Mouse (Mus musculus): ENCODE results near the gene Gm49450. TPM values are rescaled to one million over a fixed set of nuclear protein-coding genes. Genes with fewer than 3 reads are reported as not detected.
"Not testable (repeated sequence)": the region's sequence is repeated elsewhere in the genome, so short reads cannot be mapped to it uniquely, and the experiment has no call there.

Gm49450 gene
- polyA plus RNA-seq, 1 experiment from 2014 or later, result not detected

GRCm38 (mm10) chr15:98982100-98982499, 28.7 kb upstream of the Gm49450 start:
- WGBS, result 61% methylated on average over 6 of the region's 6 CpGs
- Histone ChIP-seq H3K4me1 (replicated peaks) (peaks cover 69% of the 10 kb centered on the region), H3K36me3 (no peaks in the 10 kb centered on the region), H3K27me3 (no peaks in the 10 kb centered on the region), H3K9ac (no peak overlapping the region), H3K4me2 (peak overlapping the region; percentile 9; the same call in 1 of the 2 replicates), H3K9me3 (no peaks in the 10 kb centered on the region), H3K4me3 (no peak overlapping the region), H3K27ac (peak overlapping the region; percentile 99)
- ATAC-seq (ENCODE audit: low FRiP score), result no peak

GRCm38 (mm10) chr15:98980012-98980614, 26.8 kb upstream of the Gm49450 start:
- Histone ChIP-seq H3K9me3 (no peaks in the 10 kb centered on the region), H3K4me3 (no peak overlapping the region), H3K4me1 (replicated peaks) (peaks cover 62% of the 10 kb centered on the region), H3K9ac (peak overlapping the region; percentile 46), H3K4me2 (no peak overlapping the region), H3K27me3 (no peaks in the 10 kb centered on the region), H3K36me3 (no peaks in the 10 kb centered on the region), H3K27ac (peak overlapping the region; percentile 96)
- 50% methylated on average over 7 of the region's 7 CpGs for WGBS
- no peak for ATAC-seq (ENCODE audit: low FRiP score)

- Histone ChIP-seq H3K27me3 (no peaks in the 10 kb centered on the region), H3K9me3 (no peaks in the 10 kb centered on the region), H3K4me2 (peak overlapping the region; percentile 52), H3K27ac (peak overlapping the region; percentile 96), H3K4me3 (peak overlapping the region; percentile 22), H3K9ac (peak overlapping the region; percentile 68), H3K36me3 (no peaks in the 10 kb centered on the region), H3K4me1 (replicated peaks) (peaks cover 60% of the 10 kb centered on the region)
- 38% methylated on average over 20 of the region's 20 CpGs for WGBS
- no peak for ATAC-seq (ENCODE audit: low FRiP score)
These were observed 25.2 kb upstream of the Gm49450 start for GRCm38 (mm10) chr15:98978409-98979172.

GRCm38 (mm10) chr15:98977759-98978408, 24.5 kb upstream of the Gm49450 start:
- WGBS, result 33% methylated on average over 14 of the region's 14 CpGs

GRCm38 (mm10) chr15:98976763-98977758, 23.7 kb upstream of the Gm49450 start:
- peak overlapping the region; percentile 68 for H3K9ac ChIP-seq
- H3K4me2 ChIP-seq, result peak overlapping the region; percentile 52
- no peaks in the 10 kb centered on the region for H3K9me3 ChIP-seq
- 61% methylated on average over 21 of the region's 21 CpGs for WGBS
- no peaks in the 10 kb centered on the region for H3K27me3 ChIP-seq
- peak overlapping the region; percentile 22; the same call in 1 of the 2 replicates for H3K4me3 ChIP-seq
- ATAC-seq (ENCODE audit: low FRiP score), result no peak
- H3K36me3 ChIP-seq, result no peaks in the 10 kb centered on the region
- peak overlapping the region; percentile 96 for H3K27ac ChIP-seq
- H3K4me1 ChIP-seq (replicated peaks), result peaks cover 61% of the 10 kb centered on the region

More at GRCm38 (mm10) chr15:98977759-98978408, 24.5 kb upstream of the Gm49450 start:
- Histone ChIP-seq H3K27ac (peak overlapping the region; percentile 96), H3K36me3 (no peaks in the 10 kb centered on the region), H3K9me3 (no peaks in the 10 kb centered on the region), H3K4me2 (peak overlapping the region; percentile 52), H3K9ac (peak overlapping the region; percentile 68), H3K4me1 (replicated peaks) (peaks cover 60% of the 10 kb centered on the region), H3K4me3 (peak overlapping the region; percentile 22), H3K27me3 (no peaks in the 10 kb centered on the region)
- peak; percentile 71 for ATAC-seq (ENCODE audit: low FRiP score)

GRCm38 (mm10) chr15:98973015-98973614, 19.8 kb upstream of the Gm49450 start:
- peak overlapping the region; percentile 95 for H3K27ac ChIP-seq
- peak overlapping the region; percentile 8; the same call in 1 of the 2 replicates for H3K4me2 ChIP-seq
- no peaks in the 10 kb centered on the region for H3K36me3 ChIP-seq
- no peak for ATAC-seq (ENCODE audit: low FRiP score)
- no peaks in the 10 kb centered on the region for H3K27me3 ChIP-seq
- H3K9ac ChIP-seq, result no peak overlapping the region
- H3K4me3 ChIP-seq, result no peak overlapping the region
- H3K4me1 ChIP-seq (replicated peaks), result peaks cover 73% of the 10 kb centered on the region
- no peaks in the 10 kb centered on the region for H3K9me3 ChIP-seq
- 77% methylated on average over 9 of the region's 9 CpGs for WGBS

- Histone ChIP-seq H3K27ac (peak overlapping the region; percentile 95), H3K4me1 (replicated peaks) (peaks cover 69% of the 10 kb centered on the region), H3K9ac (peak overlapping the region; percentile 72), H3K4me2 (peak overlapping the region; percentile 56), H3K4me3 (peak overlapping the region; percentile 23)
- 50% methylated on average over 15 of the region's 15 CpGs for WGBS
- ATAC-seq (ENCODE audit: low FRiP score), result peak; percentile 52; the same call in 1 of the 2 replicates
- not testable (repeated sequence) for H3K36me3 ChIP-seq, H3K27me3 ChIP-seq, H3K9me3 ChIP-seq
These were observed 18.4 kb upstream of the Gm49450 start for GRCm38 (mm10) chr15:98971576-98972320.

GRCm38 (mm10) chr15:98971111-98971510, 17.8 kb upstream of the Gm49450 start:
- Histone ChIP-seq H3K27me3 (no peaks in the 10 kb centered on the region), H3K4me3 (peak overlapping the region; percentile 23), H3K9ac (peak overlapping the region; percentile 72), H3K4me2 (peak overlapping the region; percentile 56), H3K27ac (peak overlapping the region; percentile 95), H3K4me1 (replicated peaks) (peaks cover 65% of the 10 kb centered on the region), H3K9me3 (no peaks in the 10 kb centered on the region), H3K36me3 (no peaks in the 10 kb centered on the region)
- 11% methylated on average over 4 of the region's 4 CpGs for WGBS
- ATAC-seq (ENCODE audit: low FRiP score), result peak; percentile 63

- WGBS, result 5% methylated on average over 16 of the region's 16 CpGs
- Histone ChIP-seq H3K27ac (peak overlapping the region; percentile 95), H3K4me3 (peak overlapping the region; percentile 19)
These were observed 16.2 kb upstream of the Gm49450 start for GRCm38 (mm10) chr15:98969372-98970101.

GRCm38 (mm10) chr15:98968701-98969371, 15.5 kb upstream of the Gm49450 start:
- WGBS, result 2% methylated on average over 12 of the region's 12 CpGs
- Histone ChIP-seq H3K4me2 (peak overlapping the region; percentile 56), H3K9ac (peak overlapping the region; percentile 61), H3K4me3 (0 out of 2 replicates have a peak overlapping the region, but pooled peaks have one; percentile 12), H3K4me1 (replicated peaks) (peaks cover 68% of the 10 kb centered on the region), H3K27me3 (no peaks in the 10 kb centered on the region), H3K36me3 (no peaks in the 10 kb centered on the region), H3K9me3 (peaks cover 3% of the 10 kb centered on the region; the same call in 1 of the 2 replicates), H3K27ac (peak overlapping the region; percentile 95)
- ATAC-seq (ENCODE audit: low FRiP score), result peak; percentile 80

More at GRCm38 (mm10) chr15:98969372-98970101, 16.2 kb upstream of the Gm49450 start:
- H3K9ac ChIP-seq, result peak overlapping the region; percentile 61
- H3K27me3 ChIP-seq, result no peaks in the 10 kb centered on the region
- H3K36me3 ChIP-seq, result no peaks in the 10 kb centered on the region
- no peaks in the 10 kb centered on the region for H3K9me3 ChIP-seq
- H3K4me2 ChIP-seq, result peak overlapping the region; percentile 56
- peaks cover 68% of the 10 kb centered on the region for H3K4me1 ChIP-seq (replicated peaks)
- ATAC-seq (ENCODE audit: low FRiP score), result no peak
